In genomic region chr6:70468623-70469479, GRCm38 (mm10) we compare ENCODE assay signal across 12 mouse cellular contexts.
DNase-seq lines count a peak whose midpoint lies in the region; ATAC-seq and TF ChIP-seq lines count a peak whose summit lies in the region.
"Had no signal": no experiment of that assay in that cellular context is flagged by ENCODE, and none has a peak within 500 bp of the region (broad histone marks: within the 10 kb centered on the region; RNA-seq: fewer than 3 reads in every experiment).

No protein-coding gene starts in this region.

- H3K4me1 ChIP-seq in forebrain, embryonic 11.5 days (replicated peaks; ENCODE audit: control insufficient read depth, insufficient read depth, low read length): no peaks in the 10 kb centered on the region
- H3K4me1 ChIP-seq in forebrain, embryonic 10.5 days: no peaks in the 10 kb centered on the region
- H3K4me1 ChIP-seq in lung, embryonic 14.5 days (ENCODE audit: insufficient read depth): no peaks in the 10 kb centered on the region
- H3K4me1 ChIP-seq in lung, postnatal 0 days (ENCODE audit: insufficient read depth, low read depth, low read length): no peaks in the 10 kb centered on the region
- H3K4me1 ChIP-seq: embryonic facial prominence, embryonic 15.5 days had no signal

- no peak overlapping the region for H3K4me3 ChIP-seq in forebrain, embryonic 11.5 days (ENCODE audit: low read depth, low read length)
- H3K4me3 ChIP-seq in forebrain, embryonic 10.5 days: no peak overlapping the region
- H3K4me3 ChIP-seq in lung, embryonic 14.5 days (ENCODE audit: low read depth, low read length): no peak overlapping the region
- H3K4me3 ChIP-seq in lung, postnatal 0 days (ENCODE audit: low read depth, low read length): no peak overlapping the region
- H3K4me3 ChIP-seq: embryonic facial prominence, embryonic 15.5 days had no signal

- H3K36me3 ChIP-seq in forebrain, embryonic 11.5 days (ENCODE audit: control insufficient read depth, insufficient read depth, low read length): no peaks in the 10 kb centered on the region
- no peaks in the 10 kb centered on the region for H3K36me3 ChIP-seq in forebrain, embryonic 10.5 days (replicated peaks)
- H3K36me3 ChIP-seq in lung, embryonic 14.5 days (ENCODE audit: insufficient read depth): no peaks in the 10 kb centered on the region
- no peaks in the 10 kb centered on the region for H3K36me3 ChIP-seq in lung, postnatal 0 days (ENCODE audit: insufficient read depth, low read length)
- H3K36me3 ChIP-seq: embryonic facial prominence, embryonic 15.5 days had no signal

- peak; percentile 31 for TF ChIP-seq CTCF in lung, embryonic 14.5 days (IDR thresholded peaks at IDR 0.05; ENCODE audit: low read depth)
- TF ChIP-seq CTCF in lung, postnatal 0 days (IDR thresholded peaks at IDR 0.05): no peak

- TF ChIP-seq EP300 in lung, postnatal 0 days (IDR thresholded peaks at IDR 0.05): no peak

- H3K9ac ChIP-seq in forebrain, embryonic 11.5 days (ENCODE audit: low read length): no peak overlapping the region
- no peak overlapping the region for H3K9ac ChIP-seq in lung, embryonic 14.5 days
- H3K9ac ChIP-seq in lung, postnatal 0 days (replicated peaks; ENCODE audit: low read depth): no peak overlapping the region
- H3K9ac ChIP-seq: embryonic facial prominence, embryonic 15.5 days had no signal

- DNase-seq in forebrain, embryonic 11.5 days (ENCODE audit: low spot score): no peak
- no peak for DNase-seq in forebrain, embryonic 10.5 days (ENCODE audit: extremely low spot score, low spot score)
- DNase-seq in lung, embryonic 14.5 days: peak; percentile 5
- no peak for DNase-seq in lung, postnatal 0 days (ENCODE audit: low spot score)
- peak; percentile 30 for DNase-seq in ZHBTc4 (ENCODE audit: low read depth, low spot score)
- DNase-seq in induced T-regulatory cell, adult 2 months (ENCODE audit: low read depth): peak; percentile 1
- DNase-seq in adrenal gland, postnatal 10 days: no peak
- no peak for DNase-seq in layer of hippocampus, adult 9-11 months
- DNase-seq: cerebellum, adult 11-12 months; gastrocnemius, postnatal 10 days; lung, adult 2 months had no signal

- WGBS in forebrain, embryonic 11.5 days: 88% methylated on average over 1 of the region's 1 CpGs
- WGBS in forebrain, embryonic 10.5 days: 44% methylated on average over 1 of the region's 1 CpGs
- WGBS in lung, embryonic 14.5 days: 67% methylated on average over 1 of the region's 1 CpGs
- WGBS in lung, postnatal 0 days: 56% methylated on average over 1 of the region's 1 CpGs

- H3K4me2 ChIP-seq in forebrain, embryonic 11.5 days (ENCODE audit: low read depth, low read length, severe bottlenecking): no peak overlapping the region
- no peak overlapping the region for H3K4me2 ChIP-seq in lung, embryonic 14.5 days
- H3K4me2 ChIP-seq in lung, postnatal 0 days (replicated peaks; ENCODE audit: low read depth, low read length): no peak overlapping the region
- H3K4me2 ChIP-seq: embryonic facial prominence, embryonic 15.5 days had no signal

- H3K9me3 ChIP-seq in forebrain, embryonic 11.5 days (ENCODE audit: control insufficient read depth, low read length): no peaks in the 10 kb centered on the region
- no peaks in the 10 kb centered on the region for H3K9me3 ChIP-seq in forebrain, embryonic 10.5 days
- H3K9me3 ChIP-seq in lung, embryonic 14.5 days (ENCODE audit: low read depth, low read length): no peaks in the 10 kb centered on the region
- H3K9me3 ChIP-seq in lung, postnatal 0 days (ENCODE audit: low read length): no peaks in the 10 kb centered on the region
- H3K9me3 ChIP-seq: embryonic facial prominence, embryonic 15.5 days had no signal

- no peaks in the 10 kb centered on the region for H3K27me3 ChIP-seq in forebrain, embryonic 11.5 days (ENCODE audit: control insufficient read depth, insufficient read depth, low read length)
- no peaks in the 10 kb centered on the region for H3K27me3 ChIP-seq in forebrain, embryonic 10.5 days (ENCODE audit: poor library complexity, severe bottlenecking)
- no peaks in the 10 kb centered on the region for H3K27me3 ChIP-seq in lung, embryonic 14.5 days (ENCODE audit: insufficient read depth, low read length)
- H3K27me3 ChIP-seq in lung, postnatal 0 days (replicated peaks; ENCODE audit: insufficient read depth, low read length): no peaks in the 10 kb centered on the region
- H3K27me3 ChIP-seq: embryonic facial prominence, embryonic 15.5 days had no signal

- no peak overlapping the region for H3K27ac ChIP-seq in forebrain, embryonic 11.5 days (ENCODE audit: low read depth, low read length)
- H3K27ac ChIP-seq in forebrain, embryonic 10.5 days: no peak overlapping the region
- H3K27ac ChIP-seq in lung, embryonic 14.5 days (ENCODE audit: low read depth): no peak overlapping the region
- H3K27ac ChIP-seq in lung, postnatal 0 days (ENCODE audit: low read length): no peak overlapping the region
- H3K27ac ChIP-seq: embryonic facial prominence, embryonic 15.5 days had no signal

- ATAC-seq in forebrain, embryonic 11.5 days (replicated peaks; ENCODE audit: low FRiP score): peak; percentile 33
- ATAC-seq in lung, embryonic 14.5 days (ENCODE audit: insufficient read depth): no peak
- ATAC-seq in lung, postnatal 0 days: no peak

Comparison
In these comparisons a context has a peak if more than half of its experiments do, and no peak if none do; other contexts are left out.
1. DNase-seq: peak in lung, embryonic 14.5 days (single experiment), ZHBTc4 (single experiment) and induced T-regulatory cell, adult 2 months (single experiment); none in forebrain, embryonic 11.5 days (single experiment), forebrain, embryonic 10.5 days (single experiment), lung, postnatal 0 days (single experiment), adrenal gland, postnatal 10 days (single experiment) and layer of hippocampus, adult 9-11 months (single experiment).